Mouse (Mus musculus) adipose tissue, adult 10 weeks (tissue): Measurements from ENCODE around the gene Brca2. TPM values are rescaled to one million over a fixed set of nuclear protein-coding genes. Genes with fewer than 3 reads are reported as not detected.

Source experiments
- polyA plus RNA-seq: library from polyadenylated mRNA; stranded (reverse); fragments of 350-450 nt; fragmentation: Illumina TruSeq; extraction: RNeasy Lipid Tissue Mini Kit (QIAGEN cat#74804); gene quantifications from one replicate; pipeline ENCODE4 v1.2.3, GENCODE M21; 2014; ENCODE audit warnings: low read depth, low replicate concordance

The Brca2 gene
- polyA plus RNA-seq = 5.1 TPM

DNA sequence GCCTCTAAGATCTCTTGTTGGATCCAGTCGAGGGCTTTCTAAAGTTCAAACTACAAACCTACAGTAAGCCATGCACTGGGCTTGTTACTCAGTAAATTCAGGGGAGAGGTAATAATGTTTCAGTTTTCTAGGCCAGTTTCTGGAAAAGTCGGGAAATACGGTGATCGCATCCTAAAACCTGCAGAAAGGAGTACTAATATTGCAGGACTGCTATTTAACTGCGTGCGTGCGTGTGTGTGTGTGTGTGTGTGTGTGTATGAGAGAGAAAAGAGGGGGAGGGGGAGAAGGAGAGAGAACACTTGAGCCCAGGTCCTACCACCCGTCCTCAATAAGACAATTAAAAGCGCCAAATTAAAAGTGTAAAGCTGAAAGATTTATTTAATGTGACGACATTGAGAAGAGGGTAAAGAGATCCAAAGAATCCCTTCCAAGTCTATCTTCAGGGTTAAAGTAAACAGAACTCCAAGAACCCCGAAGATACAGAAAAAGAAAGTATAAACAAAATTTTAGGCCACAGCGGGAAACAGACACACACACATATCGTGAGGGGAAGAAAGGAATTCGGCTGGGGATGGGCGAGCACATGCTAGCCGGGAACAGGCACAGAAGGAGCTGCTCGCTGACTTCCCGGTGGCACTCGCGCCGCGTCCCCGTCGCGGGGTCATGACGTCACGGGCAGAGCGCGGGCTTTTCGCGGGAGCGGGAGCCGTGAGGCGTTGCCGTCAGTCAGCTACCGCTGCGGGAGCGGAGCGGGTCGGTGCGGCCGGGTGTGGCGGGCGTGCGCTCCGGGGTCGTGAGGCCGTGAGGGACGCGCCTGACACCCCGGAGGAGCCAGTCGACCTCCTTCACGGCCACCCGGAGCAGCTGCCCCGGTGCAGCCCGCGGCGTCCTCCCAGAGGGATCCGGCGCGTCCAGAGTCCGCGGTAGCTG is at the start of gene Brca2:
Brca2 (plus strand) TSS at position 694 of the 930 bp plus-strand sequence.

DNA sequence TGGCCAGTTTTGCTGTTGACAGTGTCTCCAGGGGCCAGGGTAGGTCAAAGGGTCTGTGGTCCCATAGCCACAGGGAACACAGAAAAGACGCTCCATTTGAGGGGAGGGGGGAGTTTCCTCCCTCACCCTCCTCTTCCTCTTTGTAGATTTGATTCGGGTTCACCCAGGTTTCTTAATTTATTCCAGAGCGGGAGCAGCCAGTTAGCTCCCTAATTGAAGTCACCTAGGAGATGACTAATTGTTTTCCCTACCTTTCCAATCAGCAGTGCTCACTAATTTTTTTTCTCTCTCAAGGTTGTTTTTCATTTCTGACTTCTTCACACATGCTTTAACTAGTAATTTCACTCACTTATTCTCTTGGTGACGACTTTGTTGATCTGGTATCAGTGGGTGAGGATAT is 4.4 kb upstream of the Brca2 start, which contains the start of gene Zar1l:
Zar1l (minus strand) TSS at position 101 of the 400 bp plus-strand sequence.

DNA sequence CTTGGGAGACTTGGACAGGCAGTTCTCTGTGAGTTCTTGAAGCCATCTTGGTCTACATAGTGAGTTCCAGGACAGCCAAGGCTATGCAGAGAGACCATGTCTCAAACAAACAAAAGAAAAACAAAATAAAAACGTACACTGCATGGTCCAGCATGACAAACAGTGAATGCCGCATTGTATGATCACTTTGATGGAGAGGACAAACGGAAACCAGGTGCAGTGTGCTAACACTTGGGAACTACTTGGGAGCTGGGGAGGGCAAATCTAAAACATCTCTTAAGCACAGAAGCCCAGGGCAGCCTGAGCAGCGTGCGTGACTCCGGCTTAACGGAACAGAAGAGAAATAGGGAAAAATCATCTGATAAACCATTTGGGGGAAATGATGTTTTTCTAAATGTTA is 74.7 kb downstream of the Brca2 start, which contains the start of gene N4bp2l1:
N4bp2l1 (minus strand) TSS at position 101 of the 400 bp plus-strand sequence.

Other genes starting within 250 kb of the Brca2 start
- gene Zar1l, start 4.5 kb upstream of the Brca2 start, polyA plus RNA-seq = not detected
- 19.7 TPM for gene N4bp2l1, start 74.6 kb downstream of the Brca2 start, polyA plus RNA-seq
- 29.1 TPM for gene N4bp2l2, start 143.6 kb downstream of the Brca2 start, polyA plus RNA-seq
- 12.4 TPM for gene Pds5b, start 151.1 kb downstream of the Brca2 start, polyA plus RNA-seq